Mouse (Mus musculus): Measurements from ENCODE around the gene Serf2. TPM values are rescaled to one million over a fixed set of nuclear protein-coding genes. Genes with fewer than 3 reads are reported as not detected.
"Not testable (repeated sequence)": the region's sequence is repeated elsewhere in the genome, so short reads cannot be mapped to it uniquely, and the experiment has no call there.

Gene Serf2
- total RNA-seq, 2 experiments from 2014 or later, result 346 to 350 TPM

DNA sequence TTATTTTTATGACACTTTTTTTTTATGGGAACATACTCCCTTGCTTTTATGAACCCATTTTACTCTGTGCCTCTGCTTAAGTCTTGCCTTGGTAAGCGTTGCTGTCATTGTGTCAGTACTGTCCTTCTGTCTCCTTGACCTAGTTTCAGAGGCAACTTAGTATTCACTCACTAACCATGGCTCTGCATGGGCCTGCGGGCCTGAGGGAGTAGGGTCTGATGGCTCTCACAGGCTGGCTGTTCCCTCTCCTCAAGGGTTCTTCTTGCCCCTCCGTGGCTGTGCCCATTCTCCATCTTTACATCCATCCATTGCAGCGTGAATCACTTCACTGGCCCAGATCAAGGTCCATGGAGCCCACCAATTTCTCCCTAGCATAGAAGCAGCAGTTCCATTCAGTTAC lies 2.5 kb upstream of the Serf2 start:
- DNase-seq, result no peak

DNA sequence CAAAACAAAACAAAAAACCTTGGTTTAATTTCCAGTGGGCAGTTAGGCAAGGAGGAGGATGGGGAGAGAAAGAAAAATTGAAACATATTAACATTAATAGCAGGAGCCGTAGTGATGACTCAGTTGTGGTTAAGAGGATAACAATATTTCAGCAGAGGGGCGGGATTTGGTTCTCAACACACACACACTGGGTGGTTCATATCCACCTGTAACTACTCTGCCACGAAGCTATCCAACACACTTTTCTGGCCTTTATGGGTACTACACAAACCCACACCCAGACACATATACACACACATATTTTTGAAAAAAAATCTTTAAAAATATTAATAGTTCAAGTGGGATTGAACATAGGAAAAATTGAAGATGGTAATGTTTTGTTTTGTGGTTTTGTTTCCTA lies 2.0 kb upstream of the Serf2 start:
- DNase-seq, result no peak

DNA sequence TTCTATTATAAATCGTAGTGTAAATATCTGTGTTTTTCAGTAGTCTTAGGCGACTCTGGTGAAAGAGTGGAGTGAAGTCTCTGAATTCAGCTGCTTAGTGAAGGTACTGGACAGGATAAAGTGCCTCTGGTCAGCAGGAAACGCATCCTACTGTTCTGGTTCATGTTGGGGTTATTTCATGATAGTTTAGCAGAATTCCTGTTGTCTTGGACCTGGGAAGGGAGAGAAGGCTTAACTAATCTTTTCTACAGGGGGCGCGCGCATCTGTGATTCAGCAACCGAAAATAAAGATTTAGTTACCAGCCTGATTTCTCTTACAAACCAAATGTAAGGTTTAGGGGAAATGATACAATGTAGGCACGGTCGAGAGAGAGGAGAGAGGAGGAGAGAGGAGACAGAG lies 859 bp upstream of the Serf2 start:
- peak; percentile 59 for DNase-seq

DNA sequence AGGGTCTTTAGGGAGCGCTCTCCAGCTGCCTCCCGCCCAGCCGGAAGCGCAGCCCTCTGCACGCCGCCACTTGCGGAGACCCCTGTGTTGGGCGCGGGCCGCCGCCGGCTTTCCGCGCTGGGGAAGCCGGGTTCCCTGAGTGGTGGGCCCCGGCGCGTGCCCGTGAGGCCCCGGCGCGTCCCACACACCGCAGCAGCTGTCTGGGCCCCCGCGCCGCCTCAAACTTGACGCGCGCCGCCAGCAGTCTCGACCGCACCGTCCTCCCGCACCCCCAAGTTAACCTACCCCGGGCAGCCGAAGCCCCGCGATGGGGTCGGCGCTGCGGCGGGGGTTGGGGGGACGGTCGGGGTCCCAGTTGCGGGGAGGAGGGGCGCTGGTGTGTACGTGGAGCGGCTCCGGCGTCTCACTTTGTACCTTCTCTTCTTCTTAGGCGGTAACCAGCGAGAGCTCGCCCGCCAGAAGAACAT lies 583 bp downstream of the Serf2 start:
- peak; percentile 57 for DNase-seq

DNA sequence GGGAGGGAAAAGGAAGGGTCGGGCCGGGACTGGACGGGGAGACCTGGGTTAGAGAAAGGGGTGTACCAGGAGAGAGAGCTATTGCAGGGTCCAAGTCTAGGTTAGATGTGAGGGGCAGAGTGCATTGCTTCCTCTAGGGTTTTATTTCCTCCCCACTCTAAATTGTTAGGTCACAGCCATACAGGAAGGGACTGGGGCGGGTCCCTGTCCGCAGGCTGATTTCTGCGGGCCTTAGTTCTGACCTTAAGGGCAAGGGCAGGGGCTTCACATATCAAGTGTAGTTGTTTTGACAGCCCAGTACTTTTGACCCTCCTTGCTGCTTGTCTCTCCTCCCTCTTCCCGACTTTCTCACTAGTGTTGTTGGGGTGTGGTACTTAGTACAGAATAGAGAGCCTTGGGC lies 1.1 kb downstream of the Serf2 start:
- DNase-seq, result no peak

DNA sequence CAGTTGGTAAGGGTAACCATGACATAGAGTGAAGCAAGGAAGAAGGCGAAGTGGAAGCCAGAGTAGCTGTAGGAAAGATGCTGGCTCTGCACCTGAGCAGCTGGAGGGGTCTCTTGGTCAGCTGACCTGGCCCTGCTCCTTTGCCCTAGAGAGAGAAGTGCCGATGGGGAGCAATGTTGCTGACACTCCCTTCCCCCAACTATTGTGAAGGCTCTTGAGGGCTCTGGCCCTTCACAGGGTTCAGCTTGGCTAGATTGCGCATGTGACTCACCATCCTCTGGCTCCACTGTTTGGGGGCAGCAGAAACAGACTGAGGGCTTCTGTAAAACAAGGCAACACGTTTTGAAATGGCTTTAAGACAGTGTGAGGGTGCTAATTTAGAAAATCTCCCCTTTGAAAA lies 3.4 kb downstream of the Serf2 start:
- DNase-seq, result no peak

DNA sequence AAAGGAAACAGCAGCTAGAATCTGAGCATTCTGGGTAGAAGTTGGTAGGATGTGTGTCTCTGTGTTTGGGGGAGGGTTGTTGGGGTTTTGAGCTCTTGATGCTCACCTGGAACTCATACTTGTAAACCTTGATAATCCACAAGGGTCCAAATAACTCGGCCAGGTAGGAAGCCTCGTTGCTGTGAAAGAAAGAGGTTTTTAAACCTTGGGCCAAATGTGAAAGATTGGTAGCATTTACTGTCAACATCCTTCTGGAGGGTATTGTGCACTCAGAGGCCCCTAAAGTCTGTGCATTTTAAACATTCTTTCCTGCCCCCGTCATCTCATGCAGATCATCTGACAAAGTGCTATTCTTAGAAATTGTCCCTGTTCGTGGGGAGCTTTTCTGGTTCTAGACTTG lies 4.0 kb downstream of the Serf2 start, which contains the start of gene Hypk:
Gene Hypk, plus strand, starts transcription at position 301 of the 400 bp plus-strand sequence.
- no peak for DNase-seq

DNA sequence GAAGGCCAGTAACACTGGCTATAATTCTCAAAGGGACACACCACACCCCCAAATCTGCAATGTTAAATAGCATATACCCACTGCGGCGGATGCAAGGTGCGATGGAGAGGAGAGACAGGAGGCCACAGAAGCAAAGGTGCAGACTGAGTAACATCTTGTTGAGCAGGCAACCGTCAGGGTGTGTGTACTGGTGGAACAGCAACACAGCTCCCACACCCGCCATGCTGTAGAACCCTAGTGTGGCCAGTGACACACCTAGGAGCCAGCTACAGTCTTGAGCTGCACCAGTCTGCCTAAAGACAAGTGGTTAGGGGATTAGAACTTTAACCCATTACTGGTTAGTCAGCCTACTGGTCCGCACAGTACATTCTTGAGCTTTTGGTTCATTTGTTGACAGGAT lies 4.9 kb downstream of the Serf2 start:
- no peak for DNase-seq

DNA sequence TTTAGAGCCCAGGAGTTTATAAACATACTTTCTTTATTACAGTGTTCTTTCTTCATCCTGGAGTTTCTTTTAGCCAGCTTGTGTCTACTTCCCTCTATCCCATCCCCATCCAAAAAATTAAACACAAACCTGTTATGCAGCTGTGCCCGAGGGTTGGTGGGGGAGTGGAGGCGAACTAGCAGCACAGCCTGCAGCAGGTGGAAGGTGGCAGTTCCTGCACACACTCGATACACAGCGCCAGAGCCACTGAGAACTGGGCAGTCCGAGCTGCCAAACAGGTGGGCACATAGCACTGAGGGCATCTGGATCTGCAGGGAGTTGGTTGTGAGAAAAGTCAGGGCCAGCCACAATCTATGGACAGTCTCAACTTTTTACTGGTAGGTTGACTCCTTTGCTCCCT lies 6.5 kb downstream of the Serf2 start:
- DNase-seq, result no peak

DNA sequence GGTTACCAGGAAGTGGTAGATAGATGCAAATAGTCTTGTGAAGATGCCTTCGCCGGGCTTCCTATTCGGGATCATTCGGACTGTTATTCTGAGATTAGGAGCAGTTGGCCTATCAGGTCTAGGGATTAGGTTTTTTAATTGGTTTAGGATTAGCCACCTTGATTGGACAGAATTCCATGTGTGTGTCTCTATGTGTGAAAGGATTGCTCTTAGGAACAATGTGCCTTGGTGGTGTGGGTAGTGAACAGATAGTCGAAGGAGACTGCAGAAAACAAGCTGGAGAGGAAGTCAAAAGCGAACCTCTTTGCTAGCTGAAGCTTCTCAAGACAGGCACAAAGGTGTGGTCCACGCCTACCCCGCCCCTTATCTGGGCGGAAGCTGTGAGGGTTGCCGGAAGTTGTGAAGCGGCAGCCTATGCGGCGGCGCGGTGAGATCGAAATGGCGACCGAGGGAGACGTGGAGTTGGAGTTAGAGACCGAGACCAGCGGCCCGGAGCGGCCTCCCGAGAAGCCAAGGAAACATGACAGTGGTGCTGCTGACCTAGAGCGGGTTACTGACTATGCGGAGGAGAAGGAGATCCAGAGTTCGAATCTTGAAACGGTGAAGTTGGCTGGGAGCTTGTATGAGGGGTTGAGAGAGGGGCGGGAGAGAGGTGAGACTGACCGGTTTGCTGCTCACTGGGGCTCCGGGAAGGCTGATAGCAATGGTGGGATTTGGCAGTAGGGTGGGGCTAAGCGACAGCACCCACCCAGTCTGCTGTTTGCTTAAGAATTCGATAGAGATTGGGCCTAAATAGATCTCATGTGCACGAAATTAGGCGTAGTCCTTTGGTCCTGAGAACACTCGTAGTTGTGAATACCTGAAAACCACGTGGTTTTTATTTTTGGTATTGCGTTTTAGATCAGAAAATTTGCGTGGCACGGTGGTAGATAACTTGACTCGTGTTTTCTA lies 8.0 kb downstream of the Serf2 start, which contains the start of gene Serinc4:
Gene Serinc4, minus strand, starts transcription at position 90 of the 951 bp plus-strand sequence.
- peak; percentile 91 for DNase-seq

DNA sequence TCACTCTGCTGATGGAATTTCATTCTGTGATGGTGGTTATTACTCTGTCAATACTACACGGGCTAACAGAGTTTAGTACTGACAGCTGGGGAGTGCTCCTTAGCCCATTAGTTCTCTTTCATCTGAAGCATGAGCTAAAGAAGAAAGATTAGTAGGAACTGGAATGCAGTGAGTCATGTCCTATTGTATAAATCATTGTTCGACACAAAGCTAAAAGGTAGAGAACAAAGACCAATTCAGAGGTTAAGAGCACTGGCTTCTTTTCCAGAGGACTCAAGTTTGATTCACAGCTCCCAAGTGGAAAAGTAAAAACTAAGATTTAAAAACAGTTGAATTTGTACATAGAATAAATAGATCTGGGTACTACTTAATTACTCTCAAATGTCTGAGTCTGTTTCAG lies 11.1 kb downstream of the Serf2 start:
- DNase-seq, result no peak

DNA sequence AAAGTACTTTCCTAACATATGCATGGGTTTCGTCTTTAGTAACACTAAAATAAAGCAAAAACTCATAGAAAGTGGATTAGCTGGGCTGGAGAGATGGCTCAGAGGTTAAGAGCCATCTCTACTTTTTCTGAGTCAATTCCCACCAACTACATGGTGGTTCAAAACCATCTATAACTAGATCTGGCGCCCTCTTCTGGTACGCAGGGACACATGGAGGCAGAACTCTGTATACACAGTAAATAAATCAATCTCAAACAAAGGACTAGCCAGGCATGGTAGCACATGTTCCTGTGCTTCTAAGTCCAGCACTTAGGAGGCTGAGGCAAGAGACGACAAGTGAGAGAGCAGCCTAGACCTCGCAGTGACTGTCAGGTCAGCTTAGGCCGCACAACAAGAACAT lies 20.0 kb downstream of the Serf2 start:
- not testable (repeated sequence) for DNase-seq

DNA sequence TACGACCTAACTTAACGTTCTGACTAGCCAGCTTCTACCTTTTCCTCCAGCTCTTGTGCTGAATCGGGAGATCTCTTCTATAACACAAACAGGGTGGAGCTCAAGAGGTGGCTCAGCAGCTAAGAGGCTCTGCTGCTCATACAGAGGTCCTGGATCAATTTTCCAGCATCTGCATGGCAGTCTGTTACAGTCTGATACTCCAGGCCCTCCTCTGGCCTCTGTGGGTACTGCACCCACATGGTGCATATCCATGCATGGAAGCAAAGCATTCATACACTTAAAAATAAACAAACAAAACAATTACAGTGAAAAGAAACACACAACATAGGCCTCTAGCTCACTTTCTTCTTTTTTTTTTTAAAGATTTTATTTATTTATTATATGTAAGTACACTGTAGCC lies 23.8 kb downstream of the Serf2 start:
- DNase-seq, result not testable (repeated sequence)

DNA sequence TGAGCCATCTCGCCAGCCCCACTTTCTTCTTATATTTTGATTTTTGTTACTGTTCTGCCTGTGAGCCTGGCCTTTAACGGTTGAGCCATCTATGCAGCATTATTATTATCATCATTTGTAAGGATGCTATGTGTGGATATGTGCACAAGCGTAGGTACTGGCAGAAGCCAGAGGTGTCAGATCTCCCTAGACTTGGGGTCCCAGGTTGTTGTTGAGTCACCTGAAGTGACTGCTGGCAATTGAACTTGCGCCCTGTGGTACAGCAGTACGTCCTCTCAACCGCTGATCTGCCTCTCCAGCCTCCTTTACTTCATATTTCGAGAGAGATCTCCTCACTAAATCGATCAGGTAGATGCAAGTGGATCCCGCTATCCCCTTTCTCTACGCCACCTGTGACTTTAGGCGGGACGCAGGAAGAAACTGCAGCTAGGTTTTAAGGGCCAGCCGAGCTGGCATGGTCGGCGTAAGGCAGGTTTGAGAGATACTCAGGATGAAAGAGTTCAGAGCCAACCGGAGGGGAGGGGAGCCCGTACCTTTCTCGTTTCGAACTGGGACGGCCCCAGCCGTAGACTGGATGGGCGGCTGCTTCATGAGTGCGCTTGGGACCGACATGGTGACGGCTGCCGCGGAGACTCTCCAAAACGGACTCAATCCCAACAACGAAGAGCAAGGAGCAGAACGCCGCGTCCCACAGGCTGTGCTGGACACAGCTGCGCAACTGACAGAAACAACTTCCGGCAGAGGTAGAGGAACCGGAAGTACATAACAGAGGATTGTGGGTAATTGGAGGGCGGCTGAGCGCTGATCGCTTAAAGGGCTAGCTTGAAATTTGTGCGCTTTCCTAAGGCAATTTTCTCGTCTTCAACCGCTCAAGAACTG lies 24.5 kb downstream of the Serf2 start, which contains the start of gene Mfap1b:
Gene Mfap1b, minus strand, starts transcription at position 767 of the 879 bp plus-strand sequence.
- peak; percentile 84 for DNase-seq

DNA sequence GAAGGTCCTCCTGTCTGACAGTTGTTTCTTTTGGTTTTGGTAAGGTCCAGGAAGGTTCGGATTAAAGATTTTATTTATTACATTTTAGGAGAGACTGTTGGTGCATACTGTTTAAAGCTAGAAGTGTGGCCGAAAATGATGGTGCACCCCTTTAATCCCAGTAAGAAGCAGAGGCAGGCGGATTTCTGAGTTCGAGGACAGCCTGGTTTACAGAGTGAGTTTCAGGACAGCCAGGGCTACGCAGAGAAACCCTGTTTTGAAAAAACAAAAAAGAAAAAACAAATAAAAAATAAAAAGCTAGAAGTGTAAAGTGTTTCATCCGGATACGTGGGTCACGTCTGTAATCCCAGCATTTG lies 25.2 kb downstream of the Serf2 start:
- DNase-seq, result peak; percentile 33

DNA sequence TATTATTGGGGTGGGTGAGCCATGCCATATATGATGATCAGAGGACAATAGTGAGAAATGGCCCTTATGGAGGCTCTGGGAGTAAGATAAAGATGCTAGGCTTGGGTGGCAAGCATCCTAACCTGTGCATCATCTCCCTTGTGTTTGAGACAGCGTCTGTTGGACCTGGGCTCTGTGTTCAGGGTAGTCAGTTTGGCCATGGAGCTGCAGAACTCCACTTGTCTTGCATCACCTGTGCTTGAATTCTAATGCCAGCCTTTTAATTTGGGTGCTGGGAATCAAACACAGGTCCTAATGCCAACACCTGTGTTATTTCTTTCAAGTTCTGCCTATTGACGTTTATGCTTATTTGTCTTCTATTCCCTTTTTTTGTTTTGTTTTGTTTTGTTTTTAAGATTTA lies 26.3 kb downstream of the Serf2 start:
- DNase-seq, result not testable (repeated sequence)

DNA sequence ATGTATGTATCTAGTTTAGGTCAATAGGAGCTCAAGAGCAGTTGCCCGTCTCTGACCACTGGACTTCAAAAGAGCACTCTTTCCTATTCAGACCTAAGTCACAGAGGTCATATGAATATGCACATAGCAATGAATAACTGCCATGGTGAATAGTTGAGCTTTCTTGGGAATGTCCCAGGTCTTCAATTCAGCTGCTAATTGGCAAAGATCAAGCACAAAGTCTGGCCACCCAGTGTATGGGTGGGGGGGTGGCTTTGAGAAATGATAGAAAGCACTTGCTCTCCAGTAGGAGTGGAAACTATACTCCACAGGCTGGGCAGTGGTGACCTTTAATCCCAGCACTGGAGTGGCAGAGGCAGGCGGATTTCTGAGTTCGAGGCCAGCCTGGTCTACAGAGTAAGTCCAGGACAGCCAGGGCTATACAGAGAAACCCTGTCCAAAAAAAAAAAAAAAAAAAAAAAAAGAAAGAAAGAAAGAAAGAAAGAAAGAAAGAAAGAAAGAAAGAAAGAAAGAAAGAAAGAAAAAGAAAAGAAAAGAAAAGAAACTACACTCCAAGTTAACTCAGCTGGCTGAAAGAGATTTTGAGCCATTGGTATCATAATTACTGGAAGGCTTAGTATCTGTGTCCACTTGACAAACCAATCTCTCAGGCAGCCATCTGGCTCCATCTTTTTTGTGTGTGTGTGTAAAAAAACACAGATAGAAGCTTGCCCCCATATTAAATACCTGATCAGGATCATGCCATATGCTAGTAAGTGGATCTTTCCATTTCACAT lies 28.7 kb downstream of the Serf2 start:
- no peak for DNase-seq

DNA sequence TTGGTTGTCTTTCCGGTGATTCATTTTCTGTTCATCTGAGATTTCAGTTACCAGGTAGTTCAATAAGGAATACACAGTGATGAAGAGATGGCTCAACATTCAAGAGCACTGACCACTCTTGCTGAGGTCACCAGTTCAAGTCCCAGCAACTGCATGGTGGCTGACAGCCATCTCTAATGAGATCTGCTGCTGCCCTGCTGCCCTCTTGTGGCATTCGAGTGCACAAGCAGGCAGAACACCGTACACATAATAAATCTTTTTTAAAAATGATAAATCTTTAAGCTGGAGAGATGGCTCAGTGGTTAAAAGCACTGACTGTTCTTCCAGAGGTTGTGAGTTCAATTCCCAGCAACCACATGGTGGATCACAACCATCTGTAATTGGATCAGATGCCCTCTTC lies 31.5 kb downstream of the Serf2 start:
- peak; percentile 34 for DNase-seq

DNA sequence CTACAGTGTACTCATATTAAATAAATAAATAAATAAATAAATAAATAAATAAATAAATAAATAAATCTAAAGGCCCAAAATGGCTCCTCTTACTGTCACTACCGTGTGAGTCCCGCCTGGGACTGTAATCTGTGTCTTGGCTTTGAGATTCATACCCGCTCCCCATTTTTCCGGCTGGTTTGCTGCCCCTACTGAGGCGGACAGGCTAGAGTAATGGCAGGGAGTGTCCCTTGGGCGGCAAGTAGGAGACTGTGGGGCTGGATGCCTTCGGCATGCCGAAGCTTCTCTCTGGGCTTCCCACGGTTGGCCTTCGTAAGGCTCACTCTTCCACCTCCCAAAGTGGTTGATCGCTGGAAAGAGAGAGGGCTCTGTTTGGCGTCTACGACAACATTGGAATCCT lies 31.9 kb downstream of the Serf2 start:
- not testable (repeated sequence) for DNase-seq

DNA sequence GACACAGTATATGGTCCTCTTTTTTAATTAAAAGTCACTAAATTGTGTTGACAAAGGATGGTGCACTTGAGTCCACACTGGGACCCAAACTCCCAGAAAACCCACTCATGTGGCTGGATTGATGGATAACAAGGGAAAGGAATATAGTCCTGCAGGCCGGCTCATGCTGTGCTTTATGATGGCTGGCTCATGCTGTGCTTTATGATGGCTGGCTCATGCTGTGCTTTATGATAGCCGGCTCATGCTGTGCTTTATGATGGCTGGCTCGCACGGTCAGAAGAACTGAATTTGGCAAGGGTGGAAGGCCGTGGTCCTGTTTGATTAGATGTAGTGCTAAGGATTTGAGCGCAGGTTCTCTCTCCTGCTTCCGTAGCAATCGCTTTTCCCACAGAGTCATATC lies 34.6 kb downstream of the Serf2 start:
- DNase-seq, result no peak

DNA sequence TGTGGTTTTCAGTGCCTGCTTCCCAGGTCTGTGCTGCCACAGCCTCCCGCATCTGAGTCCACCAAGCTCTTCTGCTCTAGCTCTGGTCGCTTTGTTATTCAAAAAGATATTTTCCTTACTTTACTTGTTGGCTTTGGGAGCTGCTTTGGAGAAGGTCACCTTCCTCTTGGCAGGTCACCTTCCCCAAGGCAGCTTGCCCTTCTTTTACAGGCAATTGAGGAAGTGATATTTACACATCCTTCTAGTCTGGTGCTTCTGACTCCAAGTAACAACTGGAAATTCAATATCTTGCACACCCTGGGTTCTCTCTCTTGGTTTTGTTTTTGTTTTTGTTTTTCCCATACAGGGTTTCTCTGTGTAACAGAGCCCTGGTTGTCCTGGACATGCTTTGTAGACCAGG lies 35.4 kb downstream of the Serf2 start:
- not testable (repeated sequence) for DNase-seq

DNA sequence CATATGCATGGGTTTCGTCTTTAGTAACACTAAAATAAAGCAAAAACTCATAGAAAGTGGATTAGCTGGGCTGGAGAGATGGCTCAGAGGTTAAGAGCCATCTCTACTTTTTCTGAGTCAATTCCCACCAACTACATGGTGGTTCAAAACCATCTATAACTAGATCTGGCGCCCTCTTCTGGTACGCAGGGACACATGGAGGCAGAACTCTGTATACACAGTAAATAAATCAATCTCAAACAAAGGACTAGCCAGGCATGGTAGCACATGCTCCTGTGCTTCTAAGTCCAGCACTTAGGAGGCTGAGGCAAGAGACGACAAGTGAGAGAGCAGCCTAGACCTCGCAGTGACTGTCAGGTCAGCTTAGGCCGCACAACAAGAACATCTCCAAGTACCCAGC lies 52.6 kb downstream of the Serf2 start:
- not testable (repeated sequence) for DNase-seq
